Mouse (Mus musculus) embryonic facial prominence, embryonic 13.5 days (tissue): ENCODE data around the gene Zc3hav1. TPM values are rescaled to one million over a fixed set of nuclear protein-coding genes. Genes with fewer than 3 reads are reported as not detected.
A peak's percentile ranks its signal among the peaks of the same experiment; 100 is the strongest.

Source experiments
- ATAC-seq: fragments of 200-750 bp; cut with Nextera tagmentation; 2 replicates; pipeline ENCODE4 v1.8.0; 2017; ENCODE audit warnings: low read depth; ENCODE audit not compliant: insufficient number of reproducible peaks, insufficient read depth, low FRiP score, low TSS enrichment
- H3K27ac ChIP-seq: fragments of 300-500 bp; sonication (generic); 2 replicates; pipeline ENCODE4 v1.5.1; 2015; ENCODE audit warnings: moderate library complexity, mild to moderate bottlenecking, inconsistent platforms
- H3K27me3 ChIP-seq: fragments of 300-500 bp; sonication (generic); 2 replicates; pipeline ENCODE4 v1.6.1; 2015; ENCODE audit warnings: mild to moderate bottlenecking, inconsistent platforms
- H3K36me3 ChIP-seq: fragments of 300-500 bp; sonication (generic); 2 replicates; pipeline ENCODE4 v1.6.1; 2015; ENCODE audit warnings: mild to moderate bottlenecking, inconsistent platforms
- H3K4me1 ChIP-seq: fragments of 300-500 bp; sonication (generic); 2 replicates; pipeline ENCODE4 v1.6.1; 2015; ENCODE audit warnings: inconsistent platforms
- H3K4me2 ChIP-seq: fragments of 300-500 bp; sonication (generic); 2 replicates; pipeline ENCODE4 v1.6.1; 2015; ENCODE audit warnings: moderate library complexity, mild to moderate bottlenecking, inconsistent platforms
- H3K4me3 ChIP-seq: fragments of 300-500 bp; sonication (generic); 2 replicates; pipeline ENCODE4 v1.5.1; 2015; ENCODE audit warnings: mild to moderate bottlenecking, inconsistent platforms
- H3K9ac ChIP-seq: fragments of 300-500 bp; sonication (generic); 2 replicates; pipeline ENCODE4 v1.6.1; 2015; ENCODE audit warnings: mild to moderate bottlenecking, inconsistent platforms
- H3K9me3 ChIP-seq: fragments of 300-500 bp; sonication (generic); 2 replicates; pipeline ENCODE4 v1.6.1; 2016; ENCODE audit warnings: inconsistent platforms
- WGBS: fragments of 180-500 bp; shearing (Covaris S2); methylation state at CpG from one replicate; pipeline ENCODE4 v1.1.7; 2015; ENCODE audit warnings: mixed read lengths; 5-methylcytosine and 5-hydroxymethylcytosine counted together
- polyA plus RNA-seq: library from polyadenylated mRNA; unstranded; fragments of >200 nt; fragmentation: Nextera tagmentation; extraction: Ambion mirVana; gene quantifications from 2 replicates; pipeline ENCODE4 v1.2.1, GENCODE M21; 2015

Zc3hav1 gene
- polyA plus RNA-seq: 3.2 and 4.0 TPM in 2 replicates

- H3K4me3 ChIP-seq: peak within 1 kb of the TSS; percentile 62
- peaks cover 16% of the 10 kb centered on the region for H3K4me1 ChIP-seq
- H3K9me3 ChIP-seq: no peaks in the 10 kb centered on the region
- peaks cover 88% of the 10 kb centered on the region for H3K27me3 ChIP-seq
- H3K9ac ChIP-seq: peak within 1 kb of the TSS; percentile 64
- no peak within 1 kb of the TSS for H3K27ac ChIP-seq
- peak within 1 kb of the TSS; percentile 73 for H3K4me2 ChIP-seq
- WGBS: under 1% methylated on average over 87 of the region's 87 CpGs
- H3K36me3 ChIP-seq: no peaks in the 10 kb centered on the region
- peak; percentile 62; the same call in 1 of the 2 replicates for ATAC-seq
Observed at GRCm38 (mm10) chr6:38353811-38354722, at the start of gene Zc3hav1. Zc3hav1 (minus strand) TSS chr6:38354603.

- no peak overlapping the region for H3K4me3 ChIP-seq
- H3K4me1 ChIP-seq: no peaks in the 10 kb centered on the region
- no peak overlapping the region for H3K4me2 ChIP-seq
- WGBS: 79% methylated on average over 3 of the region's 3 CpGs
- no peak overlapping the region for H3K9ac ChIP-seq
- H3K9me3 ChIP-seq: no peaks in the 10 kb centered on the region
- H3K27me3 ChIP-seq: no peaks in the 10 kb centered on the region
- peaks cover 36% of the 10 kb centered on the region for H3K36me3 ChIP-seq
- H3K27ac ChIP-seq: no peak overlapping the region
- no peak for ATAC-seq
Observed at GRCm38 (mm10) chr6:38389671-38390070, 35.3 kb upstream of the Zc3hav1 start.

- peak; percentile 85 for ATAC-seq
- H3K27ac ChIP-seq: peak within 1 kb of the TSS; percentile 39; the same call in 1 of the 2 replicates
- H3K9me3 ChIP-seq: no peaks in the 10 kb centered on the region
- WGBS: under 1% methylated on average over 26 of the region's 26 CpGs
- H3K4me1 ChIP-seq: peaks cover 8% of the 10 kb centered on the region; the same call in 1 of the 2 replicates
- peaks cover 8% of the 10 kb centered on the region; the same call in 1 of the 2 replicates for H3K36me3 ChIP-seq
- H3K27me3 ChIP-seq: no peaks in the 10 kb centered on the region
- H3K4me2 ChIP-seq: peak within 1 kb of the TSS; percentile 71
- peak within 1 kb of the TSS; percentile 77 for H3K9ac ChIP-seq
- H3K4me3 ChIP-seq: peak within 1 kb of the TSS; percentile 65
Observed at GRCm38 (mm10) chr6:38381129-38381771, 26.8 kb upstream of the Zc3hav1 start, which contains the start of gene Ttc26. Ttc26 (plus strand) TSS chr6:38381469.

- H3K9ac ChIP-seq: peak overlapping the region; percentile 77
- H3K27me3 ChIP-seq: no peaks in the 10 kb centered on the region
- peaks cover 8% of the 10 kb centered on the region; the same call in 1 of the 2 replicates for H3K4me1 ChIP-seq
- peaks cover 4% of the 10 kb centered on the region; the same call in 1 of the 2 replicates for H3K36me3 ChIP-seq
- peak overlapping the region; percentile 39; the same call in 1 of the 2 replicates for H3K27ac ChIP-seq
- H3K9me3 ChIP-seq: no peaks in the 10 kb centered on the region
- ATAC-seq: no peak
- peak overlapping the region; percentile 71 for H3K4me2 ChIP-seq
- peak overlapping the region; percentile 65 for H3K4me3 ChIP-seq
- WGBS: 3% methylated on average over 4 of the region's 4 CpGs
Observed at GRCm38 (mm10) chr6:38380764-38381128, 26.3 kb upstream of the Zc3hav1 start.

GRCm38 (mm10) chr6:38374271-38374670, 19.9 kb upstream of the Zc3hav1 start:
- WGBS: 79% methylated on average over 1 of the region's 1 CpGs
- H3K4me2 ChIP-seq: no peak overlapping the region
- peaks cover 10% of the 10 kb centered on the region; the same call in 1 of the 2 replicates for H3K9me3 ChIP-seq
- H3K9ac ChIP-seq: no peak overlapping the region
- H3K27ac ChIP-seq: no peak overlapping the region
- no peaks in the 10 kb centered on the region for H3K27me3 ChIP-seq
- no peaks in the 10 kb centered on the region for H3K36me3 ChIP-seq
- no peak for ATAC-seq
- no peak overlapping the region for H3K4me3 ChIP-seq
- H3K4me1 ChIP-seq: no peaks in the 10 kb centered on the region

GRCm38 (mm10) chr6:38369945-38370344, 15.5 kb upstream of the Zc3hav1 start:
- Histone ChIP-seq H3K27ac (no peak overlapping the region), H3K9me3 (peaks cover 10% of the 10 kb centered on the region; the same call in 1 of the 2 replicates), H3K4me3 (no peak overlapping the region), H3K36me3 (no peaks in the 10 kb centered on the region), H3K4me2 (no peak overlapping the region), H3K9ac (no peak overlapping the region), H3K4me1 (no peaks in the 10 kb centered on the region), H3K27me3 (no peaks in the 10 kb centered on the region)
- 74% methylated on average over 3 of the region's 3 CpGs for WGBS
- ATAC-seq: no peak

- no peaks in the 10 kb centered on the region for H3K9me3 ChIP-seq
- H3K4me2 ChIP-seq: no peak overlapping the region
- H3K36me3 ChIP-seq: no peaks in the 10 kb centered on the region
- H3K27me3 ChIP-seq: no peaks in the 10 kb centered on the region
- ATAC-seq: no peak
- H3K4me3 ChIP-seq: no peak overlapping the region
- H3K9ac ChIP-seq: no peak overlapping the region
- H3K4me1 ChIP-seq: no peaks in the 10 kb centered on the region
- H3K27ac ChIP-seq: no peak overlapping the region
Observed at GRCm38 (mm10) chr6:38364121-38364520, 9.7 kb upstream of the Zc3hav1 start.

GRCm38 (mm10) chr6:38363370-38363769, 9.0 kb upstream of the Zc3hav1 start:
- no peak overlapping the region for H3K9ac ChIP-seq
- H3K27ac ChIP-seq: no peak overlapping the region
- no peak for ATAC-seq
- H3K9me3 ChIP-seq: no peaks in the 10 kb centered on the region
- no peak overlapping the region for H3K4me2 ChIP-seq
- WGBS: 58% methylated on average over 4 of the region's 4 CpGs
- no peak overlapping the region for H3K4me3 ChIP-seq
- no peaks in the 10 kb centered on the region for H3K36me3 ChIP-seq
- H3K27me3 ChIP-seq: 0 out of 2 replicates have a peak, but pooled peaks cover 2% of the 10 kb centered on the region
- H3K4me1 ChIP-seq: no peaks in the 10 kb centered on the region

GRCm38 (mm10) chr6:38361937-38362336, 7.5 kb upstream of the Zc3hav1 start:
- Histone ChIP-seq H3K9ac (no peak overlapping the region), H3K9me3 (no peaks in the 10 kb centered on the region), H3K27me3 (peaks cover 17% of the 10 kb centered on the region), H3K4me3 (no peak overlapping the region), H3K36me3 (no peaks in the 10 kb centered on the region), H3K27ac (no peak overlapping the region), H3K4me1 (no peaks in the 10 kb centered on the region), H3K4me2 (no peak overlapping the region)
- whole genome bisulfite sequencing: 19% methylated on average over 1 of the region's 1 CpGs
- ATAC-seq: no peak

- Histone ChIP-seq H3K36me3 (no peaks in the 10 kb centered on the region), H3K4me1 (no peaks in the 10 kb centered on the region), H3K27me3 (peaks cover 25% of the 10 kb centered on the region), H3K9ac (no peak overlapping the region), H3K27ac (no peak overlapping the region), H3K4me2 (no peak overlapping the region), H3K9me3 (no peaks in the 10 kb centered on the region), H3K4me3 (no peak overlapping the region)
- ATAC-seq: no peak
- 86% methylated on average over 4 of the region's 4 CpGs for WGBS
Observed at GRCm38 (mm10) chr6:38361065-38361464, 6.7 kb upstream of the Zc3hav1 start.

GRCm38 (mm10) chr6:38359736-38360499, 5.5 kb upstream of the Zc3hav1 start:
- no peaks in the 10 kb centered on the region for H3K9me3 ChIP-seq
- H3K36me3 ChIP-seq: no peaks in the 10 kb centered on the region
- H3K4me2 ChIP-seq: no peak overlapping the region
- no peak overlapping the region for H3K27ac ChIP-seq
- no peak overlapping the region for H3K9ac ChIP-seq
- peaks cover 4% of the 10 kb centered on the region for H3K4me1 ChIP-seq
- H3K27me3 ChIP-seq: peaks cover 36% of the 10 kb centered on the region
- H3K4me3 ChIP-seq: no peak overlapping the region
- ATAC-seq: no peak
- WGBS: 82% methylated on average over 12 of the region's 12 CpGs
